Mouse (Mus musculus) bone marrow, adult 2 months (tissue): ENCODE measurements around the gene Trim33. TPM values are rescaled to one million over a fixed set of nuclear protein-coding genes. Genes with fewer than 3 reads are reported as not detected.

ENCODE experiments used
- H3K27ac ChIP-seq: fragments of 200-500 bp; 2 replicates; pipeline ENCODE4 v1.5.1; 2012; ENCODE audit warnings: low read depth, mild to moderate bottlenecking, control low read depth, inconsistent platforms, low read length; ENCODE audit not compliant: control insufficient read depth, poor library complexity, insufficient read depth
- H3K4me1 ChIP-seq: fragments of 200-500 bp; 2 replicates; pipeline ENCODE4 v1.6.1; 2011; ENCODE audit warnings: low read length; ENCODE audit not compliant: control insufficient read depth, insufficient read depth
- H3K4me3 ChIP-seq: fragments of 200-500 bp; replicated peaks from 2 replicates; pipeline ENCODE3; 2011; ENCODE audit warnings: mild to moderate bottlenecking, low read depth, low read length, control low read depth; ENCODE audit not compliant: control insufficient read depth
- CTCF ChIP-seq: fragments of 200-500 bp; IDR thresholded peaks from 2 replicates; pipeline ENCODE4 v1.5.1; 2011; ENCODE audit warnings: low read length, control low read depth; ENCODE audit not compliant: control insufficient read depth, insufficient read depth
- POLR2A ChIP-seq: fragments of 200-500 bp; IDR thresholded peaks from 2 replicates; pipeline ENCODE4 v1.6.1; 2011; ENCODE audit warnings: low read depth, mild to moderate bottlenecking, control low read depth, low read length, borderline replicate concordance; ENCODE audit not compliant: control insufficient read depth
- WGBS: fragments of 180-500 bp; shearing (Covaris S2); methylation state at CpG from one replicate; pipeline ENCODE4 v1.1.7; 2018; 5-methylcytosine and 5-hydroxymethylcytosine counted together
- polyA plus RNA-seq: library from polyadenylated mRNA; stranded (reverse); fragments of >200 nt; gene quantifications from 2 replicates; pipeline ENCODE4 v1.2.4, GENCODE M21; 2011; ENCODE audit warnings: low replicate concordance; ENCODE audit not compliant: missing spikeins, insufficient read depth, insufficient read length

Trim33 gene
- polyA plus RNA-seq, 1 experiment: 13.9 TPM

DNA sequence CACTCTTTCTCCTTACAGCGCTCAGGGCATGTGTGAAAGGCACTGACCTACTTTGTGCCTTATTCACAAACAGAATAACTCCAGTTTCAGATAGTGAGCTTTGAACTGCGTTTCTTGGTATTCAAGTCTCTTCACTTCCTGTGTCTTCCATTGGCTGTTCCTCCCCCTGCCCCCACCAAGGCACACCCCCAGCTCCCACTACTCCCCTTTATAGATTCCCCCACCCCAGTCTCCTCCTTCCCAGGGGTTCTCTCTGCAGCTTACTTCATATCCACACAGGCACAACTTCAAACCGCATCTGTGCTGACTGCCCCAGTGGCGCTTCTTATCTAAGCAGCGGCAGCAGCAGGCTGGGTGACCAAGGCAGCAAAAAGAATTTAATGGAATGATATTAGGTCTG, 105.9 kb downstream of the Trim33 start:
- Histone ChIP-seq H3K4me1 (no peaks in the 10 kb centered on the region), H3K27ac (peak overlapping the region; percentile 71), H3K4me3 (no peak overlapping the region)
- 62% methylated on average over 5 of the region's 5 CpGs for WGBS
- TF ChIP-seq POLR2A: no peak
- TF ChIP-seq CTCF: no peak

GRCm38 (mm10) chr3:103385383-103386291, 106.5 kb downstream of the Trim33 start:
- H3K4me3 ChIP-seq: no peak overlapping the region
- no peaks in the 10 kb centered on the region for H3K4me1 ChIP-seq
- TF ChIP-seq POLR2A (no peak), CTCF (no peak)
- WGBS: 39% methylated on average over 5 of the region's 5 CpGs
- peak overlapping the region; percentile 71 for H3K27ac ChIP-seq

DNA sequence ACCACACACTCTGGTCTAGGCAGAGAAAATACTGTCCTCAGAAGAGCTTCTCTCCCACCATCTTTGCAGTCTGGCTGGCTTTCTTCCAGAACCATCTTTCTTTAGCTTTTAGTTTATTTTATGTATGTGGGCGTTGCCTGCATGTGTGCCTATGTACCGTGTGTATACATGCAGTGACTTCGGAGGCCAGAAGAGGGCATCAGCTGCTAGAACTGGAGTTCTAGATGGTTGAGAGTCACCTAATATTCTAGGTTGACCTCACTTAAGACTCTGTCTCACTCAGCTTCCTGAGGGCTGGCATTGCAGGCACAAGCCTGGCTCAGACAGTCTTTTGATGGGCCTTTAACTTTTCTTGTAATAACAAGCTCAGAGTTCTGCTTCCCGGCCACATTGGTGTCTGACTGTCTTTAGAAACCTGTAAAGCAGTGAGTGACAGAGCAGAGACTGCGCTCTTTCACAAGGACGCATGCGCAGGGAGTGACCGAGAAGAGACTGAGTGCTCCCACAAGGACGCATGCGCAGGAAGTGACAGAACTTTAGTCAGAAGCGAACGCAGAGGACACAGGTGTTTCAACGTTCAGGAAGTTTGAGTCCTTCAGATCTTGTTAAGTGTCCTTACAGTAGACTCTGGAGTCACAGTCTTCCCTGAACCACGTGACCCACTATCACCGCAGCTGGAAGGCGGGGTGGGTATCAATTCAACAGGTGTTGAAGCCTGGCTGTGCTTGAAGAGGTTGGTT, 107.4 kb downstream of the Trim33 start:
- WGBS: 87% methylated on average over 16 of the region's 16 CpGs
- no peak overlapping the region for H3K4me3 ChIP-seq
- TF ChIP-seq POLR2A (no peak), CTCF (no peak)
- peak overlapping the region; percentile 33; the same call in 1 of the 2 replicates for H3K27ac ChIP-seq
- no peaks in the 10 kb centered on the region for H3K4me1 ChIP-seq

DNA sequence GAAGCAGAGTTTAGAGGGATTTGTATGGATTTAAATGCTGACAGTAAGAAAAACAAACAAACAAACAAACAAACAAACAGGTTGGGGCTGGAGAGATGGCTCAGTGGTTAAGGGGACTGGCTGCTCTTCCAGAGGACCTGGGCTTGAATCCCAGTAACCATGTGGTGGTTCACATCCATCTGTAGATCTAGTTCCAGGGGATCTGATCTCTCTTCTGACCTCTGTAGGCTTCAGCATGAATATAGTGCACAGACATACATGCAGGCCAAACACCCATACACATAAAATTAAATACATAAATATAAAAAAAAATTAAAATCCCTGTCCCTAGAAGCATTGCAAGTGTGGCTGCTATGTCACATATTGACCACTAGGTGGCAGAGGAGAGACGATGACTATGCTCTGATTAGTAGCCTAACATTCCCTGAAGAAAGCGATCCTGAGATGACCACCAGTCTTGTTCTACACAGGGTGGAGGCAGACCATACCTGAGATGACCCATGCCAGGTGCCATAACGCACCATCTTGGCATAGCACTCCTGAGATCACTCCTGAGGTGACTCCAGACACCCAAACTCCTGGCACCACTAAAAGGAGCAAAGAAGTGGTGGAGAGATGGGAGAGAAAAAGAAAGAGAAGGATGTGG, 113.6 kb downstream of the Trim33 start:
- H3K27ac ChIP-seq: no peak overlapping the region
- TF ChIP-seq POLR2A (no peak), CTCF (peak; percentile 38)
- WGBS: 6% methylated on average over 3 of the region's 3 CpGs
- no peak overlapping the region for H3K4me3 ChIP-seq
- peaks cover 2% of the 10 kb centered on the region; the same call in 1 of the 2 replicates for H3K4me1 ChIP-seq

GRCm38 (mm10) chr3:103393283-103394060, 114.4 kb downstream of the Trim33 start:
- Histone ChIP-seq H3K4me1 (peaks cover 3% of the 10 kb centered on the region; the same call in 1 of the 2 replicates), H3K4me3 (no peak overlapping the region), H3K27ac (no peak overlapping the region)
- WGBS: 83% methylated on average over 14 of the region's 14 CpGs
- TF ChIP-seq POLR2A (no peak), CTCF (peak; percentile 6; the same call in 1 of the 2 replicates)

GRCm38 (mm10) chr3:103394121-103394520, 115.0 kb downstream of the Trim33 start:
- TF ChIP-seq CTCF: no peak
- TF ChIP-seq POLR2A: no peak
- H3K4me1 ChIP-seq: peaks cover 3% of the 10 kb centered on the region; the same call in 1 of the 2 replicates
- no peak overlapping the region for H3K4me3 ChIP-seq
- no peak overlapping the region for H3K27ac ChIP-seq
- WGBS: 52% methylated on average over 2 of the region's 2 CpGs

DNA sequence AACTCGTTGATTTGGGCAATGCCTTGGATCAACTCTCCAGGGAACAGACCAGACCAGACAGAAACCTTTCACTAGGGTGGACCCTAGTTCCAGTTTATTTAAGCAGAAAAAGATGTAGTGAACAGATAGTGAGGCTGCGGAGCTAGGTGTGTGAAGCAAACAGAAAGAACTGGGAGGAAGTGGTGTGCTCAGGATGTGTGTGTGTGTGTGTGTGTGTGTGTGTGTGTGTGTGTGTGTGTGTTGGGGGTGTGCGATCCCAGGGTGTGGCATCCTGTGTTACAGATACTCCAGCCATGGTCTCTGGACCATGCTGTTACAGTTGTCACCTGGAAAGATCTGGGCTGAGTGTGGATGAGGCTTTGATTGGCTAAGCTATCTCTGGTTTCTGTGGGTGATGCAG, 118.4 kb downstream of the Trim33 start:
- WGBS: 14% methylated on average over 3 of the region's 3 CpGs
- peaks cover 3% of the 10 kb centered on the region; the same call in 1 of the 2 replicates for H3K4me1 ChIP-seq
- TF ChIP-seq CTCF (no peak), POLR2A (no peak)
- H3K4me3 ChIP-seq: no peak overlapping the region
- no peak overlapping the region for H3K27ac ChIP-seq
